Mouse (Mus musculus) urinary bladder, postnatal 10 days (tissue): ENCODE measurements around the gene Ptprn2.

Source experiments
- DNase-seq: peaks from one replicate; pipeline ENCODE4 v3.0.0; 2022; ENCODE audit warnings: low spot score

The Ptprn2 gene

GRCm38 (mm10) chr12:116887496-116888281 is 402.2 kb downstream of the Ptprn2 start:
- no peak for DNase-seq

- no peak for DNase-seq
Observed at GRCm38 (mm10) chr12:116888856-116889255, 403.3 kb downstream of the Ptprn2 start.

- no peak for DNase-seq
Observed at GRCm38 (mm10) chr12:116892584-116892983, 407.1 kb downstream of the Ptprn2 start.

- no peak for DNase-seq
Observed at GRCm38 (mm10) chr12:116896651-116897050, 411.1 kb downstream of the Ptprn2 start.

- no peak for DNase-seq
Observed at GRCm38 (mm10) chr12:116901773-116902172, 416.3 kb downstream of the Ptprn2 start.

GRCm38 (mm10) chr12:116907424-116907823 is 421.9 kb downstream of the Ptprn2 start:
- no peak for DNase-seq

GRCm38 (mm10) chr12:116908668-116909067 is 423.1 kb downstream of the Ptprn2 start:
- no peak for DNase-seq

GRCm38 (mm10) chr12:116916776-116917175 is 431.3 kb downstream of the Ptprn2 start:
- DNase-seq = no peak

GRCm38 (mm10) chr12:116919185-116919584 is 433.7 kb downstream of the Ptprn2 start:
- no peak for DNase-seq

- no peak for DNase-seq
Observed at GRCm38 (mm10) chr12:116919691-116920526, 434.4 kb downstream of the Ptprn2 start.

GRCm38 (mm10) chr12:116927115-116927514 is 441.6 kb downstream of the Ptprn2 start:
- no peak for DNase-seq

- no peak for DNase-seq
Observed at GRCm38 (mm10) chr12:116927516-116927915, 442.0 kb downstream of the Ptprn2 start.

GRCm38 (mm10) chr12:116938158-116938854 is 452.8 kb downstream of the Ptprn2 start:
- DNase-seq = no peak

GRCm38 (mm10) chr12:116943883-116944282 is 458.4 kb downstream of the Ptprn2 start:
- no peak for DNase-seq

GRCm38 (mm10) chr12:116948151-116948928 is 462.8 kb downstream of the Ptprn2 start:
- no peak for DNase-seq

- no peak for DNase-seq
Observed at GRCm38 (mm10) chr12:116949726-116950125, 464.2 kb downstream of the Ptprn2 start.

GRCm38 (mm10) chr12:116952452-116953205 is 467.1 kb downstream of the Ptprn2 start:
- no peak for DNase-seq

- no peak for DNase-seq
Observed at GRCm38 (mm10) chr12:116959164-116959563, 473.6 kb downstream of the Ptprn2 start.

GRCm38 (mm10) chr12:116963906-116964305 is 478.4 kb downstream of the Ptprn2 start:
- no peak for DNase-seq

- no peak for DNase-seq
Observed at GRCm38 (mm10) chr12:116968215-116968939, 482.9 kb downstream of the Ptprn2 start.
